Mouse (Mus musculus): ENCODE measurements around the gene Gm5105.

- TF ChIP-seq CTCF (IDR thresholded peaks at IDR 0.05; ENCODE audit: borderline replicate concordance, insufficient read depth, low read length) = no peak
- no peak for TF ChIP-seq POLR2A (IDR thresholded peaks at IDR 0.05; ENCODE audit: low read depth, low read length)
Measured at GRCm38 (mm10) chr3:138101936-138102335, 34.7 kb upstream of the Gm5105 start.
